Mouse (Mus musculus) intestine, embryonic 16.5 days (tissue): ENCODE measurements around the gene Grin2b. TPM values are rescaled to one million over a fixed set of nuclear protein-coding genes. Genes with fewer than 3 reads are reported as not detected.

Experiments
- ATAC-seq: fragments of 200-750 bp; cut with Nextera tagmentation; 2 replicates; pipeline ENCODE4 v1.8.0; 2017; ENCODE audit warnings: moderate TSS enrichment, moderate library complexity
- H3K27ac ChIP-seq: fragments of 300-500 bp; sonication (generic); 2 replicates; pipeline ENCODE4 v1.5.1; 2014; ENCODE audit warnings: mild to moderate bottlenecking, low read length
- H3K27me3 ChIP-seq: fragments of 300-500 bp; sonication (generic); replicated peaks from 2 replicates; pipeline ENCODE4 v1.6.1; 2014; ENCODE audit warnings: low read length, control low read depth, mixed read lengths; ENCODE audit not compliant: control insufficient read depth, insufficient read depth
- H3K36me3 ChIP-seq: fragments of 300-500 bp; sonication (generic); 2 replicates; pipeline ENCODE4 v1.6.1; 2014; ENCODE audit warnings: low read length, control low read depth; ENCODE audit not compliant: control insufficient read depth, insufficient read depth
- H3K4me1 ChIP-seq: fragments of 300-500 bp; sonication (generic); 2 replicates; pipeline ENCODE4 v1.6.1; 2014; ENCODE audit warnings: low read length, control low read depth, mixed read lengths; ENCODE audit not compliant: control insufficient read depth, insufficient read depth
- H3K4me2 ChIP-seq: fragments of 300-500 bp; sonication (generic); 2 replicates; pipeline ENCODE4 v1.6.1; 2014; ENCODE audit warnings: low read depth, low read length, control low read depth
- H3K4me3 ChIP-seq: fragments of 300-500 bp; sonication (generic); 2 replicates; pipeline ENCODE4 v1.5.1; 2014; ENCODE audit warnings: mild to moderate bottlenecking, low read length
- H3K9ac ChIP-seq: fragments of 300-500 bp; sonication (generic); 2 replicates; pipeline ENCODE4 v1.6.1; 2014; ENCODE audit warnings: low read depth, low read length
- H3K9me3 ChIP-seq: fragments of 300-500 bp; sonication (generic); 2 replicates; pipeline ENCODE4 v1.6.1; 2016; ENCODE audit warnings: low read length, control low read depth; ENCODE audit not compliant: control insufficient read depth
- WGBS: fragments of 180-500 bp; shearing (Covaris S2); extraction: QIAGEN DNeasy Blood & Tissue Kit; methylation state at CpG from one replicate; pipeline ENCODE4 v1.1.7; 2014; 5-methylcytosine and 5-hydroxymethylcytosine counted together
- polyA plus RNA-seq: library from polyadenylated mRNA; unstranded; fragments of >200 nt; fragmentation: Nextera tagmentation; extraction: Ambion mirVana; gene quantifications from 2 replicates; pipeline ENCODE4 v1.2.1, GENCODE M21; 2015

Gene Grin2b
- polyA plus RNA-seq, 1 experiment from 2014 or later = not detected

GRCm38 (mm10) chr6:136113639-136114410 is 59.5 kb downstream of the Grin2b start:
- Histone ChIP-seq H3K27me3 (no peaks in the 10 kb centered on the region), H3K9ac (no peak overlapping the region), H3K4me3 (no peak overlapping the region), H3K9me3 (no peaks in the 10 kb centered on the region), H3K27ac (no peak overlapping the region), H3K36me3 (no peaks in the 10 kb centered on the region), H3K4me1 (no peaks in the 10 kb centered on the region), H3K4me2 (no peak overlapping the region)
- WGBS = 51% methylated on average over 6 of the region's 6 CpGs
- ATAC-seq = no peak

GRCm38 (mm10) chr6:136109172-136109571 is 64.1 kb downstream of the Grin2b start:
- Histone ChIP-seq H3K4me1 (no peaks in the 10 kb centered on the region), H3K27me3 (no peaks in the 10 kb centered on the region), H3K36me3 (no peaks in the 10 kb centered on the region), H3K4me3 (no peak overlapping the region), H3K9me3 (no peaks in the 10 kb centered on the region), H3K9ac (no peak overlapping the region), H3K27ac (no peak overlapping the region), H3K4me2 (no peak overlapping the region)
- WGBS = 75% methylated on average over 6 of the region's 6 CpGs
- no peak for ATAC-seq

- H3K36me3 ChIP-seq = no peaks in the 10 kb centered on the region
- H3K4me2 ChIP-seq = no peak overlapping the region
- no peak overlapping the region for H3K4me3 ChIP-seq
- H3K9me3 ChIP-seq = no peaks in the 10 kb centered on the region
- no peak overlapping the region for H3K9ac ChIP-seq
- WGBS = 76% methylated on average over 3 of the region's 3 CpGs
- no peak for ATAC-seq
- H3K27ac ChIP-seq = no peak overlapping the region
- no peaks in the 10 kb centered on the region for H3K27me3 ChIP-seq
- no peaks in the 10 kb centered on the region for H3K4me1 ChIP-seq
Measured at GRCm38 (mm10) chr6:136108466-136108865, 64.8 kb downstream of the Grin2b start.

- Histone ChIP-seq H3K4me3 (no peak overlapping the region), H3K27me3 (no peaks in the 10 kb centered on the region), H3K36me3 (no peaks in the 10 kb centered on the region), H3K4me1 (no peaks in the 10 kb centered on the region), H3K9ac (no peak overlapping the region), H3K4me2 (no peak overlapping the region), H3K9me3 (0 out of 2 replicates have a peak, but pooled peaks cover 3% of the 10 kb centered on the region), H3K27ac (no peak overlapping the region)
- WGBS = 70% methylated on average over 2 of the region's 2 CpGs
- ATAC-seq = no peak
Measured at GRCm38 (mm10) chr6:136105221-136105620, 68.1 kb downstream of the Grin2b start.

- Histone ChIP-seq H3K9ac (no peak overlapping the region), H3K4me1 (no peaks in the 10 kb centered on the region), H3K27me3 (no peaks in the 10 kb centered on the region), H3K9me3 (0 out of 2 replicates have a peak, but pooled peaks cover 3% of the 10 kb centered on the region), H3K27ac (no peak overlapping the region), H3K4me2 (no peak overlapping the region), H3K4me3 (no peak overlapping the region), H3K36me3 (no peaks in the 10 kb centered on the region)
- 79% methylated on average over 5 of the region's 5 CpGs for WGBS
- no peak for ATAC-seq
Measured at GRCm38 (mm10) chr6:136100241-136100640, 73.1 kb downstream of the Grin2b start.

- H3K27me3 ChIP-seq = no peaks in the 10 kb centered on the region
- H3K9ac ChIP-seq = no peak overlapping the region
- no peak for ATAC-seq
- no peaks in the 10 kb centered on the region for H3K9me3 ChIP-seq
- H3K4me1 ChIP-seq = no peaks in the 10 kb centered on the region
- H3K27ac ChIP-seq = no peak overlapping the region
- H3K36me3 ChIP-seq = no peaks in the 10 kb centered on the region
- 33% methylated on average over 1 of the region's 1 CpGs for WGBS
- no peak overlapping the region for H3K4me3 ChIP-seq
- no peak overlapping the region for H3K4me2 ChIP-seq
Measured at GRCm38 (mm10) chr6:136096269-136096668, 77.0 kb downstream of the Grin2b start.

- Histone ChIP-seq H3K4me3 (no peak overlapping the region), H3K9ac (no peak overlapping the region), H3K27ac (no peak overlapping the region), H3K27me3 (no peaks in the 10 kb centered on the region), H3K9me3 (no peaks in the 10 kb centered on the region), H3K36me3 (no peaks in the 10 kb centered on the region), H3K4me2 (no peak overlapping the region), H3K4me1 (no peaks in the 10 kb centered on the region)
- 67% methylated on average over 17 of the region's 17 CpGs for WGBS
- ATAC-seq = no peak
Measured at GRCm38 (mm10) chr6:136079991-136080734, 93.1 kb downstream of the Grin2b start.

GRCm38 (mm10) chr6:136072326-136073054 is 100.8 kb downstream of the Grin2b start:
- no peak overlapping the region for H3K4me3 ChIP-seq
- no peaks in the 10 kb centered on the region for H3K27me3 ChIP-seq
- H3K36me3 ChIP-seq = no peaks in the 10 kb centered on the region
- H3K4me1 ChIP-seq = no peaks in the 10 kb centered on the region
- no peak overlapping the region for H3K9ac ChIP-seq
- 84% methylated on average over 13 of the region's 13 CpGs for WGBS
- H3K4me2 ChIP-seq = no peak overlapping the region
- no peaks in the 10 kb centered on the region for H3K9me3 ChIP-seq
- ATAC-seq = no peak
- H3K27ac ChIP-seq = no peak overlapping the region

- H3K27ac ChIP-seq = no peak overlapping the region
- H3K9me3 ChIP-seq = no peaks in the 10 kb centered on the region
- ATAC-seq = no peak
- H3K4me1 ChIP-seq = no peaks in the 10 kb centered on the region
- 83% methylated on average over 7 of the region's 7 CpGs for WGBS
- H3K27me3 ChIP-seq = no peaks in the 10 kb centered on the region
- no peak overlapping the region for H3K4me2 ChIP-seq
- H3K36me3 ChIP-seq = no peaks in the 10 kb centered on the region
- H3K4me3 ChIP-seq = no peak overlapping the region
- no peak overlapping the region for H3K9ac ChIP-seq
Measured at GRCm38 (mm10) chr6:136070101-136070500, 103.2 kb downstream of the Grin2b start.
